Mouse (Mus musculus): Measurements from ENCODE around the gene Rap1gap.
A peak's percentile ranks its signal among the peaks of the same experiment; 100 is the strongest.

Rap1gap gene

GRCm38 (mm10) chr4:137724212-137724611, 59.7 kb downstream of the Rap1gap start:
- no peak for DNase-seq (ENCODE audit: low spot score)

- DNase-seq (ENCODE audit: low spot score), result no peak
These were observed 60.2 kb downstream of the Rap1gap start for GRCm38 (mm10) chr4:137724766-137725165.

- DNase-seq (ENCODE audit: low spot score), result no peak
These were observed 61.1 kb downstream of the Rap1gap start for GRCm38 (mm10) chr4:137725541-137726145.

- DNase-seq (ENCODE audit: low spot score), result no peak
These were observed 62.4 kb downstream of the Rap1gap start for GRCm38 (mm10) chr4:137726739-137727505.

GRCm38 (mm10) chr4:137727506-137728187, 63.1 kb downstream of the Rap1gap start:
- DNase-seq (ENCODE audit: low spot score), result no peak

GRCm38 (mm10) chr4:137728399-137729154, 64.1 kb downstream of the Rap1gap start:
- DNase-seq (ENCODE audit: low spot score), result no peak

- no peak for DNase-seq (ENCODE audit: low spot score)
These were observed 64.8 kb downstream of the Rap1gap start for GRCm38 (mm10) chr4:137729155-137729855.

GRCm38 (mm10) chr4:137730134-137730533, 65.6 kb downstream of the Rap1gap start:
- peak; percentile 77 for DNase-seq (ENCODE audit: low spot score)

GRCm38 (mm10) chr4:137730757-137731156, 66.2 kb downstream of the Rap1gap start:
- DNase-seq (ENCODE audit: low spot score), result no peak

GRCm38 (mm10) chr4:137731891-137732290, 67.4 kb downstream of the Rap1gap start:
- no peak for DNase-seq (ENCODE audit: low spot score)

- DNase-seq (ENCODE audit: low spot score), result no peak
These were observed 67.8 kb downstream of the Rap1gap start for GRCm38 (mm10) chr4:137732361-137732760.

- no peak for DNase-seq (ENCODE audit: low spot score)
These were observed 68.4 kb downstream of the Rap1gap start for GRCm38 (mm10) chr4:137732962-137733361.

- DNase-seq (ENCODE audit: low spot score), result no peak
These were observed 68.9 kb downstream of the Rap1gap start for GRCm38 (mm10) chr4:137733459-137733858.

GRCm38 (mm10) chr4:137736220-137736701, 71.7 kb downstream of the Rap1gap start:
- DNase-seq (ENCODE audit: low spot score), result no peak

- DNase-seq (ENCODE audit: low spot score), result no peak
These were observed 73.2 kb downstream of the Rap1gap start for GRCm38 (mm10) chr4:137737760-137738159.

GRCm38 (mm10) chr4:137739151-137739923, 74.8 kb downstream of the Rap1gap start:
- DNase-seq (ENCODE audit: low spot score), result no peak

GRCm38 (mm10) chr4:137740350-137740749, 75.8 kb downstream of the Rap1gap start:
- no peak for DNase-seq (ENCODE audit: low spot score)

GRCm38 (mm10) chr4:137743791-137744190, 79.3 kb downstream of the Rap1gap start:
- no peak for DNase-seq (ENCODE audit: low spot score)

GRCm38 (mm10) chr4:137744433-137744918, 80.0 kb downstream of the Rap1gap start:
- no peak for DNase-seq (ENCODE audit: low spot score)

GRCm38 (mm10) chr4:137747091-137747490, 82.6 kb downstream of the Rap1gap start:
- no peak for DNase-seq (ENCODE audit: low spot score)
